Mouse (Mus musculus) embryonic fibroblast, embryonic 13.5 days (primary cell): ENCODE measurements around the gene B3gnt9. TPM values are rescaled to one million over a fixed set of nuclear protein-coding genes. Genes with fewer than 3 reads are reported as not detected.

ENCODE experiments used
- H3K27ac ChIP-seq: 2 replicates; pipeline ENCODE4 v1.5.1; 2012; ENCODE audit warnings: low read length, control low read depth, inconsistent platforms; ENCODE audit not compliant: insufficient read depth
- H3K4me1 ChIP-seq: 2 replicates; pipeline ENCODE4 v1.6.1; 2011; ENCODE audit warnings: low read length; ENCODE audit not compliant: control insufficient read depth, insufficient read depth
- H3K4me3 ChIP-seq: 2 replicates; pipeline ENCODE4 v1.5.1; 2011; ENCODE audit warnings: mild to moderate bottlenecking, control low read depth, low read length; ENCODE audit not compliant: insufficient read depth
- CTCF ChIP-seq: IDR thresholded peaks from 2 replicates; pipeline ENCODE4 v1.5.1; 2011; ENCODE audit warnings: mild to moderate bottlenecking, control low read depth, low read length, moderate library complexity, borderline replicate concordance; ENCODE audit not compliant: insufficient read depth
- POLR2A ChIP-seq: IDR thresholded peaks from 2 replicates; pipeline ENCODE4 v1.6.1; 2011; ENCODE audit warnings: low read depth, mild to moderate bottlenecking, control low read depth, low read length, moderate library complexity
- polyA plus RNA-seq: library from polyadenylated mRNA; stranded (reverse); fragments of >200 nt; gene quantifications from 2 replicates; pipeline ENCODE4 v1.2.4, GENCODE M21; 2011; ENCODE audit warnings: low read depth; ENCODE audit not compliant: missing spikeins, insufficient read length

The B3gnt9 gene
- 25.8 and 33.2 TPM in 2 replicates for polyA plus RNA-seq

GRCm38 (mm10) chr8:105254966-105255350 is at the start of gene B3gnt9:
TSS of gene B3gnt9 (minus strand) at chr8:105255153.
- Histone ChIP-seq H3K4me1 (no peaks in the 10 kb centered on the region), H3K4me3 (peak within 1 kb of the TSS; percentile 63), H3K27ac (peak within 1 kb of the TSS; percentile 91)
- TF ChIP-seq CTCF (no peak), POLR2A (peak; percentile 79)

GRCm38 (mm10) chr8:105303874-105304273 is 48.9 kb upstream of the B3gnt9 start:
- TF ChIP-seq POLR2A (0 out of 2 replicates have a peak, but pooled peaks have one; percentile 2), CTCF (no peak)
- Histone ChIP-seq H3K4me1 (peaks cover 10% of the 10 kb centered on the region), H3K4me3 (no peak overlapping the region), H3K27ac (peak overlapping the region; percentile 14; the same call in 1 of the 2 replicates)

GRCm38 (mm10) chr8:105303396-105303795 is 48.4 kb upstream of the B3gnt9 start:
- Histone ChIP-seq H3K4me3 (no peak overlapping the region), H3K4me1 (peaks cover 10% of the 10 kb centered on the region), H3K27ac (peak overlapping the region; percentile 14; the same call in 1 of the 2 replicates)
- TF ChIP-seq CTCF (no peak), POLR2A (no peak)

- no peak overlapping the region for H3K27ac ChIP-seq
- H3K4me3 ChIP-seq, result no peak overlapping the region
- TF ChIP-seq POLR2A (no peak), CTCF (no peak)
- H3K4me1 ChIP-seq, result peaks cover 9% of the 10 kb centered on the region
Observed at GRCm38 (mm10) chr8:105299962-105300361, 45.0 kb upstream of the B3gnt9 start.

- Histone ChIP-seq H3K27ac (peak overlapping the region; percentile 27; the same call in 1 of the 2 replicates), H3K4me3 (peak overlapping the region; percentile 77), H3K4me1 (no peaks in the 10 kb centered on the region)
- TF ChIP-seq CTCF, result no peak
- no peak for TF ChIP-seq POLR2A
Observed at GRCm38 (mm10) chr8:105298351-105299252, 43.6 kb upstream of the B3gnt9 start.

- H3K4me1 ChIP-seq, result no peaks in the 10 kb centered on the region
- H3K27ac ChIP-seq, result peak within 1 kb of the TSS; percentile 69
- H3K4me3 ChIP-seq, result peak within 1 kb of the TSS; percentile 77
- TF ChIP-seq POLR2A (peak; percentile 58), CTCF (no peak)
Observed at GRCm38 (mm10) chr8:105297511-105298192, 42.7 kb upstream of the B3gnt9 start, which contains the start of gene E2f4. TSS of gene E2f4 (plus strand) at chr8:105297663.

- Histone ChIP-seq H3K4me3 (peak within 1 kb of the TSS; percentile 62), H3K27ac (no peak within 1 kb of the TSS), H3K4me1 (no peaks in the 10 kb centered on the region)
- TF ChIP-seq CTCF, result no peak
Observed at GRCm38 (mm10) chr8:105295895-105296573, 41.1 kb upstream of the B3gnt9 start, which contains the start of gene Exoc3l. TSS of gene Exoc3l (minus strand) at chr8:105296101.

- no peaks in the 10 kb centered on the region for H3K4me1 ChIP-seq
- no peak overlapping the region for H3K4me3 ChIP-seq
- H3K27ac ChIP-seq, result no peak overlapping the region
- TF ChIP-seq CTCF (no peak), POLR2A (no peak)
Observed at GRCm38 (mm10) chr8:105295256-105295655, 40.3 kb upstream of the B3gnt9 start.

GRCm38 (mm10) chr8:105294776-105295175 is 39.8 kb upstream of the B3gnt9 start:
- H3K4me3 ChIP-seq, result no peak overlapping the region
- H3K4me1 ChIP-seq, result no peaks in the 10 kb centered on the region
- TF ChIP-seq POLR2A, result no peak
- TF ChIP-seq CTCF, result no peak
- no peak overlapping the region for H3K27ac ChIP-seq
